Mouse (Mus musculus): ENCODE measurements around the gene Ankrd33b. TPM values are rescaled to one million over a fixed set of nuclear protein-coding genes. Genes with fewer than 3 reads are reported as not detected.
A peak's percentile ranks its signal among the peaks of the same experiment; 100 is the strongest.

Ankrd33b gene
- 0.32 and 0.74 TPM in 2 replicates for polyA plus RNA-seq (2015; fragmentation: Nextera tagmentation; extraction: Ambion mirVana)

- Histone ChIP-seq H3K27ac (no peak within 1 kb of the TSS), H3K9me3 (no peaks in the 10 kb centered on the region), H3K4me2 (peak within 1 kb of the TSS; percentile 100), H3K36me3 (no peaks in the 10 kb centered on the region), H3K4me3 (peak within 1 kb of the TSS; percentile 62), H3K9ac (peak within 1 kb of the TSS; percentile 72), H3K4me1 (peaks cover 31% of the 10 kb centered on the region), H3K27me3 (peaks cover 66% of the 10 kb centered on the region)
- ATAC-seq (ENCODE audit: insufficient number of reproducible peaks, insufficient read depth, low FRiP score, low TSS enrichment, low read depth), result peak; percentile 45; the same call in 1 of the 2 replicates
- under 1% methylated on average over 49 of the region's 49 CpGs for WGBS
These were observed at the start of gene Ankrd33b for GRCm38 (mm10) chr15:31367481-31368200. Gene Ankrd33b, minus strand, starts transcription at chr15:31367726.

- Histone ChIP-seq H3K9me3 (no peaks in the 10 kb centered on the region), H3K27ac (no peak overlapping the region), H3K36me3 (no peaks in the 10 kb centered on the region), H3K27me3 (no peaks in the 10 kb centered on the region), H3K9ac (no peak overlapping the region), H3K4me2 (no peak overlapping the region), H3K4me3 (no peak overlapping the region), H3K4me1 (no peaks in the 10 kb centered on the region)
- 62% methylated on average over 4 of the region's 4 CpGs for WGBS
- ATAC-seq (ENCODE audit: insufficient number of reproducible peaks, insufficient read depth, low FRiP score, low TSS enrichment, low read depth), result no peak
These were observed 47.7 kb upstream of the Ankrd33b start for GRCm38 (mm10) chr15:31415181-31415580.

- H3K27ac ChIP-seq, result no peak overlapping the region
- no peak overlapping the region for H3K9ac ChIP-seq
- ATAC-seq (ENCODE audit: insufficient number of reproducible peaks, insufficient read depth, low FRiP score, low TSS enrichment, low read depth), result no peak
- H3K36me3 ChIP-seq, result no peaks in the 10 kb centered on the region
- H3K27me3 ChIP-seq, result no peaks in the 10 kb centered on the region
- no peak overlapping the region for H3K4me2 ChIP-seq
- H3K4me1 ChIP-seq, result no peaks in the 10 kb centered on the region
- 56% methylated on average over 6 of the region's 6 CpGs for WGBS
- no peaks in the 10 kb centered on the region for H3K9me3 ChIP-seq
- no peak overlapping the region for H3K4me3 ChIP-seq
These were observed 46.8 kb upstream of the Ankrd33b start for GRCm38 (mm10) chr15:31414179-31414898.

GRCm38 (mm10) chr15:31413662-31414061 is 46.1 kb upstream of the Ankrd33b start:
- Histone ChIP-seq H3K4me1 (no peaks in the 10 kb centered on the region), H3K27ac (no peak overlapping the region)
- 85% methylated on average over 6 of the region's 6 CpGs for WGBS

GRCm38 (mm10) chr15:31412933-31413332 is 45.4 kb upstream of the Ankrd33b start:
- H3K36me3 ChIP-seq, result no peaks in the 10 kb centered on the region
- H3K27ac ChIP-seq, result no peak overlapping the region
- no peaks in the 10 kb centered on the region for H3K27me3 ChIP-seq
- WGBS, result 43% methylated on average over 3 of the region's 3 CpGs
- H3K9ac ChIP-seq, result no peak overlapping the region
- H3K4me2 ChIP-seq, result no peak overlapping the region
- no peak overlapping the region for H3K4me3 ChIP-seq
- no peak for ATAC-seq (ENCODE audit: insufficient number of reproducible peaks, insufficient read depth, low FRiP score, low TSS enrichment, low read depth)
- H3K4me1 ChIP-seq, result no peaks in the 10 kb centered on the region
- H3K9me3 ChIP-seq, result no peaks in the 10 kb centered on the region

More at GRCm38 (mm10) chr15:31413662-31414061, 46.1 kb upstream of the Ankrd33b start:
- no peak overlapping the region for H3K9ac ChIP-seq
- ATAC-seq (ENCODE audit: insufficient number of reproducible peaks, insufficient read depth, low FRiP score, low TSS enrichment, low read depth), result no peak
- H3K4me3 ChIP-seq, result no peak overlapping the region
- H3K4me2 ChIP-seq, result no peak overlapping the region
- H3K36me3 ChIP-seq, result no peaks in the 10 kb centered on the region
- no peaks in the 10 kb centered on the region for H3K9me3 ChIP-seq
- no peaks in the 10 kb centered on the region for H3K27me3 ChIP-seq

GRCm38 (mm10) chr15:31412436-31412835 is 44.9 kb upstream of the Ankrd33b start:
- Histone ChIP-seq H3K9me3 (no peaks in the 10 kb centered on the region), H3K27me3 (no peaks in the 10 kb centered on the region), H3K36me3 (no peaks in the 10 kb centered on the region), H3K4me2 (no peak overlapping the region), H3K9ac (no peak overlapping the region), H3K4me3 (no peak overlapping the region), H3K27ac (no peak overlapping the region), H3K4me1 (no peaks in the 10 kb centered on the region)
- 77% methylated on average over 6 of the region's 6 CpGs for WGBS
- ATAC-seq (ENCODE audit: insufficient number of reproducible peaks, insufficient read depth, low FRiP score, low TSS enrichment, low read depth), result no peak

- Histone ChIP-seq H3K27ac (no peak overlapping the region), H3K4me3 (no peak overlapping the region), H3K27me3 (no peaks in the 10 kb centered on the region), H3K9me3 (no peaks in the 10 kb centered on the region), H3K9ac (no peak overlapping the region), H3K4me1 (no peaks in the 10 kb centered on the region), H3K36me3 (no peaks in the 10 kb centered on the region), H3K4me2 (no peak overlapping the region)
- WGBS, result 84% methylated on average over 4 of the region's 4 CpGs
- no peak for ATAC-seq (ENCODE audit: insufficient number of reproducible peaks, insufficient read depth, low FRiP score, low TSS enrichment, low read depth)
These were observed 40.0 kb upstream of the Ankrd33b start for GRCm38 (mm10) chr15:31407490-31407889.

GRCm38 (mm10) chr15:31406881-31407280 is 39.4 kb upstream of the Ankrd33b start:
- Histone ChIP-seq H3K4me3 (no peak overlapping the region), H3K27ac (no peak overlapping the region), H3K9ac (no peak overlapping the region), H3K4me1 (no peaks in the 10 kb centered on the region), H3K4me2 (no peak overlapping the region), H3K27me3 (no peaks in the 10 kb centered on the region), H3K36me3 (no peaks in the 10 kb centered on the region), H3K9me3 (no peaks in the 10 kb centered on the region)
- ATAC-seq (ENCODE audit: insufficient number of reproducible peaks, insufficient read depth, low FRiP score, low TSS enrichment, low read depth), result no peak
- 83% methylated on average over 5 of the region's 5 CpGs for WGBS

- H3K27ac ChIP-seq, result no peak overlapping the region
- no peak for ATAC-seq (ENCODE audit: insufficient number of reproducible peaks, insufficient read depth, low FRiP score, low TSS enrichment, low read depth)
- no peak overlapping the region for H3K4me3 ChIP-seq
- 86% methylated on average over 8 of the region's 8 CpGs for WGBS
- no peaks in the 10 kb centered on the region for H3K9me3 ChIP-seq
- no peaks in the 10 kb centered on the region for H3K36me3 ChIP-seq
- H3K27me3 ChIP-seq, result no peaks in the 10 kb centered on the region
- H3K9ac ChIP-seq, result no peak overlapping the region
- no peaks in the 10 kb centered on the region for H3K4me1 ChIP-seq
- no peak overlapping the region for H3K4me2 ChIP-seq
These were observed 36.8 kb upstream of the Ankrd33b start for GRCm38 (mm10) chr15:31404346-31404745.

- no peaks in the 10 kb centered on the region for H3K27me3 ChIP-seq
- H3K36me3 ChIP-seq, result no peaks in the 10 kb centered on the region
- 77% methylated on average over 12 of the region's 12 CpGs for WGBS
- no peaks in the 10 kb centered on the region for H3K4me1 ChIP-seq
- H3K4me2 ChIP-seq, result no peak overlapping the region
- ATAC-seq (ENCODE audit: insufficient number of reproducible peaks, insufficient read depth, low FRiP score, low TSS enrichment, low read depth), result no peak
- no peaks in the 10 kb centered on the region for H3K9me3 ChIP-seq
- H3K27ac ChIP-seq, result no peak overlapping the region
- H3K9ac ChIP-seq, result no peak overlapping the region
- H3K4me3 ChIP-seq, result no peak overlapping the region
These were observed 34.8 kb upstream of the Ankrd33b start for GRCm38 (mm10) chr15:31402200-31402892.

- H3K27ac ChIP-seq, result no peak overlapping the region
- H3K9me3 ChIP-seq, result no peaks in the 10 kb centered on the region
- no peaks in the 10 kb centered on the region for H3K27me3 ChIP-seq
- no peak overlapping the region for H3K4me2 ChIP-seq
- H3K4me3 ChIP-seq, result no peak overlapping the region
- H3K9ac ChIP-seq, result no peak overlapping the region
- ATAC-seq (ENCODE audit: insufficient number of reproducible peaks, insufficient read depth, low FRiP score, low TSS enrichment, low read depth), result no peak
- 34% methylated on average over 3 of the region's 3 CpGs for WGBS
- no peaks in the 10 kb centered on the region for H3K4me1 ChIP-seq
- no peaks in the 10 kb centered on the region for H3K36me3 ChIP-seq
These were observed 33.4 kb upstream of the Ankrd33b start for GRCm38 (mm10) chr15:31400974-31401373.
